Mouse (Mus musculus): ENCODE measurements around the gene Pglyrp2.

Gene Pglyrp2

GRCm38 (mm10) chr17:32402779-32403157, 21.2 kb downstream of the Pglyrp2 start:
- peak; percentile 66 to 71 for DNase-seq (ENCODE audit: low read depth in 2 of 2, low spot score in 2 of 2)

GRCm38 (mm10) chr17:32402011-32402778, 21.8 kb downstream of the Pglyrp2 start:
- DNase-seq (ENCODE audit: low read depth in 2 of 2, low spot score in 2 of 2), result no peak

- DNase-seq (ENCODE audit: low read depth in 2 of 2, low spot score in 2 of 2), result no peak
Measured at GRCm38 (mm10) chr17:32396266-32396665, 27.7 kb downstream of the Pglyrp2 start.

- no peak for DNase-seq (ENCODE audit: low read depth in 2 of 2, low spot score in 2 of 2)
Measured at GRCm38 (mm10) chr17:32393944-32394343, 30.0 kb downstream of the Pglyrp2 start.

- peak; percentile 84 to 92 for DNase-seq (ENCODE audit: low read depth in 2 of 2, low spot score in 2 of 2)
Measured at GRCm38 (mm10) chr17:32389101-32389659, 34.8 kb downstream of the Pglyrp2 start, which contains the start of gene Wiz. Wiz (minus strand) TSS chr17:32389439.

- DNase-seq (ENCODE audit: low read depth in 2 of 2, low spot score in 2 of 2), result no peak
Measured at GRCm38 (mm10) chr17:32388370-32389100, 35.4 kb downstream of the Pglyrp2 start.

- DNase-seq (ENCODE audit: low read depth in 2 of 2, low spot score in 2 of 2), result no peak
Measured at GRCm38 (mm10) chr17:32387986-32388369, 36.0 kb downstream of the Pglyrp2 start.

GRCm38 (mm10) chr17:32386659-32387432, 37.1 kb downstream of the Pglyrp2 start:
- peak; percentile 54 to 68 for DNase-seq (ENCODE audit: low read depth in 2 of 2, low spot score in 2 of 2)

GRCm38 (mm10) chr17:32383661-32384060, 40.3 kb downstream of the Pglyrp2 start:
- no peak for DNase-seq (ENCODE audit: low read depth in 2 of 2, low spot score in 2 of 2)

- DNase-seq (ENCODE audit: low read depth in 2 of 2, low spot score in 2 of 2), result no peak
Measured at GRCm38 (mm10) chr17:32382576-32382975, 41.4 kb downstream of the Pglyrp2 start.

- no peak for DNase-seq (ENCODE audit: low read depth in 2 of 2, low spot score in 2 of 2)
Measured at GRCm38 (mm10) chr17:32378786-32379185, 45.2 kb downstream of the Pglyrp2 start.

GRCm38 (mm10) chr17:32377137-32377536, 46.8 kb downstream of the Pglyrp2 start:
- DNase-seq (ENCODE audit: low read depth in 2 of 2, low spot score in 2 of 2), result no peak

- DNase-seq (ENCODE audit: low read depth in 2 of 2, low spot score in 2 of 2), result no peak
Measured at GRCm38 (mm10) chr17:32376475-32376874, 47.5 kb downstream of the Pglyrp2 start.

GRCm38 (mm10) chr17:32368991-32369578, 54.9 kb downstream of the Pglyrp2 start:
- DNase-seq (ENCODE audit: low read depth in 2 of 2, low spot score in 2 of 2), result no peak

GRCm38 (mm10) chr17:32367706-32368105, 56.3 kb downstream of the Pglyrp2 start:
- no peak for DNase-seq (ENCODE audit: low read depth in 2 of 2, low spot score in 2 of 2)

- DNase-seq (ENCODE audit: low read depth in 2 of 2, low spot score in 2 of 2), result no peak
Measured at GRCm38 (mm10) chr17:32365296-32365695, 58.7 kb downstream of the Pglyrp2 start.

GRCm38 (mm10) chr17:32364850-32365249, 59.1 kb downstream of the Pglyrp2 start:
- no peak for DNase-seq (ENCODE audit: low read depth in 2 of 2, low spot score in 2 of 2)

GRCm38 (mm10) chr17:32364331-32364730, 59.6 kb downstream of the Pglyrp2 start:
- DNase-seq (ENCODE audit: low read depth in 2 of 2, low spot score in 2 of 2), result peak; percentile 70 to 74

GRCm38 (mm10) chr17:32363821-32364301, 60.1 kb downstream of the Pglyrp2 start:
- DNase-seq (ENCODE audit: low read depth in 2 of 2, low spot score in 2 of 2), result no peak

GRCm38 (mm10) chr17:32362686-32363085, 61.3 kb downstream of the Pglyrp2 start:
- no peak for DNase-seq (ENCODE audit: low read depth in 2 of 2, low spot score in 2 of 2)
